Mouse (Mus musculus) spleen, adult 2 months (tissue): ENCODE results near the gene Zfp709. TPM values are rescaled to one million over a fixed set of nuclear protein-coding genes. Genes with fewer than 3 reads are reported as not detected.

Experiments
- DNase-seq, 2 experiments: peaks; one replicate each; pipeline versions ENCODE4 v3.0.0 to v3.0.0-alpha.2; 2012 to 2021; ENCODE audit warnings: low spot score in 2 of 2, low read depth in 1 of 2
- H3K27ac ChIP-seq: fragments of 200-500 bp; 2 replicates; pipeline ENCODE4 v1.5.1; 2012; ENCODE audit warnings: low read length, inconsistent platforms; ENCODE audit not compliant: insufficient read depth
- H3K27me3 ChIP-seq: fragments of 200-500 bp; 2 replicates; pipeline ENCODE4 v1.6.1; 2012; ENCODE audit warnings: mild to moderate bottlenecking, moderate library complexity, low read length, inconsistent platforms; ENCODE audit not compliant: control insufficient read depth, insufficient read depth
- H3K36me3 ChIP-seq: fragments of 200-500 bp; 2 replicates; pipeline ENCODE4 v1.6.1; 2012; ENCODE audit warnings: mild to moderate bottlenecking, low read length, inconsistent platforms; ENCODE audit not compliant: control insufficient read depth, insufficient read depth
- H3K4me1 ChIP-seq: fragments of 200-500 bp; 2 replicates; pipeline ENCODE4 v1.6.1; 2011; ENCODE audit warnings: inconsistent platforms; ENCODE audit not compliant: control insufficient read depth, insufficient read depth, insufficient read length
- H3K4me3 ChIP-seq: fragments of 200-500 bp; 2 replicates; pipeline ENCODE4 v1.5.1; 2011; ENCODE audit warnings: mild to moderate bottlenecking, inconsistent platforms; ENCODE audit not compliant: insufficient read depth, insufficient read length; ENCODE audit errors: extremely low read depth
- CTCF ChIP-seq: fragments of 200-500 bp; IDR thresholded peaks from 2 replicates; pipeline ENCODE4 v1.5.1; 2011; ENCODE audit warnings: mild to moderate bottlenecking, inconsistent platforms; ENCODE audit not compliant: insufficient read depth, insufficient read length, insufficient replicate concordance; ENCODE audit errors: extremely low read depth
- POLR2A ChIP-seq: fragments of 200-500 bp; IDR thresholded peaks from 2 replicates; pipeline ENCODE4 v1.6.1; 2011; ENCODE audit warnings: low read depth, low read length, inconsistent platforms
- WGBS: fragments of 180-500 bp; shearing (Covaris S2); methylation state at CpG from one replicate; pipeline ENCODE4 v1.1.7; 2018; 5-methylcytosine and 5-hydroxymethylcytosine counted together
- polyA plus RNA-seq: library from polyadenylated mRNA; depleted of rRNA; stranded (reverse); fragments of >200 nt; gene quantifications from 2 replicates; pipeline ENCODE4 v1.2.3, GENCODE M21; 2012; rRNA removed

The Zfp709 gene
- polyA plus RNA-seq, 1 experiment = 0.36 TPM

DNA sequence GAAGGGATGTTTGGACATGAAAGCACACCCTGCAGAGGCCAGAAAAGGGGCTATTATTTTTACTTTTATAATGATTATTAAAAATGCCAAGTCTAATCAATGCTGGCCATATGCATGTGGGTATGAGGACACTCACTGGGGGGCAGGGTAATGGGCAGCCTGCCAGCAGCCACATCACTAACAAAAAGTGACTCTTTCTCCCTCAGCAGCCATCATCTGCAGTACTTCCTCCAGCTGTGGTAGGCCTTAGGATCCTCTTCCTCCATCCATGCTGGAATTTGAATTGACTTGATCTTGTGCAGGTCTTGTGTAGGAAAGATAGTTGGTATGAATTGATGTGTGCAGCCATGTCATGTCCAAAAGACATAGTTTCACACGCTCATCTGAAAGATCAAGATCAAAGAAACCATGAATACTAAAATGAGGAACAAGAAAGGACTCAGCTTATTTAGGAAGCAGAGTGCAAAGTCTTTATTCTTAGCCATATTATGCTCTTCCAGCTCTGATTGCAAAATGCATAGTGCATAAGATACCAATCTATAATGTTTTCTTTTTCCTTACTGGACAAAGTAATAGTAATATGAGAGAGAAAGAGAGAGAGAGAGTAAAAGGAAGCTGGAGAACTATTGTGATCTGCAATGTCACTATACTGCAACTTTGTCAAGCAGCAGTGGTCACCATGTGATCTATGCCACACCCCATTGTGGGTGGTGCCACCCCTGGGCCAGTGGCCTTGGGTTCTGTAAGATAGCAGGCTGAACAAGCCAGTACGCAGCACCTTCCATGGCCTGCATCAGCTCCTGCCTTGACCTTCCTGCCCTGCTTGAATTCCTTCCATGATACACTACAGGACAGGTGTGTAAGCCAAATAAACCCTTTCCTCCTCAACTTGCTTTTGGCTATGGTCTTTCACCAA is 58.7 kb downstream of the Zfp709 start:
- no peaks in the 10 kb centered on the region for H3K36me3 ChIP-seq
- no peak overlapping the region for H3K4me3 ChIP-seq
- WGBS = 43% methylated on average over 2 of the region's 2 CpGs
- H3K27ac ChIP-seq = peak overlapping the region; percentile 54; the same call in 1 of the 2 replicates
- no peak for TF ChIP-seq CTCF
- no peak for TF ChIP-seq POLR2A
- DNase-seq = peak in 1 of 2 experiments; percentile 30
- no peaks in the 10 kb centered on the region for H3K27me3 ChIP-seq
- H3K4me1 ChIP-seq = peaks cover 5% of the 10 kb centered on the region; the same call in 1 of the 2 replicates

DNA sequence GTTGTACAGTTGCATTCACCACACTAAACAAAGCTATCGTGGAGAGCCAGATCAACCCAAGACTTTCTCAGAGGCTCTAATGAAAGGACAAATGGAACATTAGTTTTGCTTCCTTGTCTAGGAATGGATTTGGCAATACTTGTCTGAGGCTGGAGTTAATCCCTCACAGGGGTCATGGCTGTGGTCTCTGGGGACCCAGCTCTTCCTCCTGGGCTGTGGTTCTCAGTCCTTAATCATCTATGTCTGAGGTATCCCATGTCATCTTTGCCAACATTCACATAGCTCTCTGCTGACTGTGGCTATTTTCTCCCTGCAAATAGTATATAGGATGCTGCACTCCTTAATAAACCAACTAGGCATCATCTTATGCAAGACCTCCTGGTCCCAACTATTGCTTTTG is 60.0 kb downstream of the Zfp709 start:
- TF ChIP-seq CTCF = no peak
- Histone ChIP-seq H3K4me3 (no peak overlapping the region), H3K27me3 (no peaks in the 10 kb centered on the region), H3K4me1 (peaks cover 5% of the 10 kb centered on the region; the same call in 1 of the 2 replicates), H3K27ac (no peak overlapping the region), H3K36me3 (no peaks in the 10 kb centered on the region)
- WGBS = 91% methylated on average over 1 of the region's 1 CpGs
- DNase-seq = no peak

Other genes starting within 250 kb of the Zfp709 start
- gene Unc13a, start 210.3 kb upstream of the Zfp709 start, polyA plus RNA-seq = 0.47 and 0.54 TPM in 2 replicates
- 62.6 and 81.5 TPM in 2 replicates for gene Jak3, start 205.7 kb upstream of the Zfp709 start, polyA plus RNA-seq
- 52.4 and 70.9 TPM in 2 replicates for gene Insl3, start 192.8 kb upstream of the Zfp709 start, polyA plus RNA-seq
- 5.2 and 5.6 TPM in 2 replicates for gene B3gnt3, start 180.2 kb upstream of the Zfp709 start, polyA plus RNA-seq
- gene Fcho1, start 156.3 kb upstream of the Zfp709 start, polyA plus RNA-seq = 247 and 301 TPM in 2 replicates
- 0.60 and 0.83 TPM in 2 replicates for gene Zfp882, start 26.6 kb downstream of the Zfp709 start, polyA plus RNA-seq
- gene Zfp617, start 26.6 kb downstream of the Zfp709 start, polyA plus RNA-seq = 0.99 and 1.3 TPM in 2 replicates
- gene Zfp961, start 69.0 kb downstream of the Zfp709 start, polyA plus RNA-seq = 2.9 and 3.8 TPM in 2 replicates
- gene Cyp4f18, start 127.6 kb downstream of the Zfp709 start, polyA plus RNA-seq = 80.8 and 95.2 TPM in 2 replicates
- gene Olfr372, start 159.2 kb downstream of the Zfp709 start, polyA plus RNA-seq = 0.16 TPM in 1 of 2 replicates, not detected in the other
- gene Olfr373, start 201.2 kb downstream of the Zfp709 start, polyA plus RNA-seq = not detected in 2 replicates
- 0.01 and 0.04 TPM in 2 replicates for gene Olfr374, start 225.0 kb downstream of the Zfp709 start, polyA plus RNA-seq